Mouse (Mus musculus): ENCODE data around the gene Nek7.

DNA sequence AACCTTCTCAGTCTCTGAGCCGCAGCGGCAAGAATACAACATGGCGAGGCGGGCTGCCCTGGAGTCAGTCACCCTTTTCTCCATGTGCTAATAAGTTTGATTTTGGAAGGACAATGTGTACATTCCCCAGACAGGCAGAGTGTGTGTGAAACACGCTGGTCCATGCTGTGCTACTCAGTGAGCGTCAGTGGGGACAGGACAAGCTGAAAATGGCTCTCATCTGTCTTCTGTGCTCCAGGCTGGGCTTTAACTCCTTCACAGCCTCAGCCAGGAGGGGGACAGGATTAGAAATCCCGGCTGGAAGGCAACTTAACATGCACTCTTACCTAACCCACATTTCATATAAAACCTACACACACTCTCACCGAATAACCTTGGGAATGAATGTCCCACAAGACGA, 120.5 kb downstream of the Nek7 start:
- TF ChIP-seq POLR2A (IDR thresholded peaks at IDR 0.05; ENCODE audit: borderline replicate concordance, insufficient read depth, low read length): no peak
- no peak for TF ChIP-seq CTCF (IDR thresholded peaks at IDR 0.05; ENCODE audit: borderline replicate concordance, insufficient read depth, low read depth, low read length)
